Mouse (Mus musculus) left cerebral cortex, adult 11 months (tissue): ENCODE data around the gene Ppbp.

Source experiments
- DNase-seq: peaks from one replicate; pipeline ENCODE4 v3.0.0; 2022; ENCODE audit warnings: low spot score

Ppbp gene

GRCm38 (mm10) chr5:90768218-90768617, at the start of gene Ppbp:
Gene Ppbp, plus strand, starts transcription at chr5:90768518.
- no peak for DNase-seq

GRCm38 (mm10) chr5:90722656-90723055, 45.7 kb upstream of the Ppbp start:
- DNase-seq: no peak

GRCm38 (mm10) chr5:90728254-90728653, 40.1 kb upstream of the Ppbp start:
- no peak for DNase-seq

GRCm38 (mm10) chr5:90731480-90731879, 36.8 kb upstream of the Ppbp start:
- no peak for DNase-seq

GRCm38 (mm10) chr5:90742029-90742428, 26.3 kb upstream of the Ppbp start:
- DNase-seq: no peak

GRCm38 (mm10) chr5:90753934-90754333, 14.4 kb upstream of the Ppbp start:
- no peak for DNase-seq

- DNase-seq: no peak
Observed at GRCm38 (mm10) chr5:90758020-90758605, 10.2 kb upstream of the Ppbp start.

- DNase-seq: no peak
Observed at GRCm38 (mm10) chr5:90759077-90760065, 8.9 kb upstream of the Ppbp start, which contains the start of gene Cxcl5. Gene Cxcl5, plus strand, starts transcription at chr5:90759360.

GRCm38 (mm10) chr5:90760303-90760702, 8.0 kb upstream of the Ppbp start:
- no peak for DNase-seq

GRCm38 (mm10) chr5:90760844-90761243, 7.5 kb upstream of the Ppbp start:
- no peak for DNase-seq

GRCm38 (mm10) chr5:90761834-90762233, 6.5 kb upstream of the Ppbp start:
- no peak for DNase-seq

GRCm38 (mm10) chr5:90763912-90764665, 4.2 kb upstream of the Ppbp start:
- DNase-seq: no peak

GRCm38 (mm10) chr5:90765821-90766606, 2.3 kb upstream of the Ppbp start:
- no peak for DNase-seq

GRCm38 (mm10) chr5:90771369-90771768, 3.1 kb downstream of the Ppbp start:
- DNase-seq: no peak

GRCm38 (mm10) chr5:90771880-90772653, 3.7 kb downstream of the Ppbp start, which contains the start of gene Pf4:
Gene Pf4, plus strand, starts transcription at chr5:90772435.
- no peak for DNase-seq

- DNase-seq: no peak
Observed at GRCm38 (mm10) chr5:90775562-90775961, 7.2 kb downstream of the Ppbp start.

GRCm38 (mm10) chr5:90777621-90778020, 9.3 kb downstream of the Ppbp start:
- DNase-seq: no peak

- no peak for DNase-seq
Observed at GRCm38 (mm10) chr5:90778856-90779255, 10.5 kb downstream of the Ppbp start.

GRCm38 (mm10) chr5:90783697-90784096, 15.4 kb downstream of the Ppbp start:
- no peak for DNase-seq

GRCm38 (mm10) chr5:90785659-90786588, 17.6 kb downstream of the Ppbp start, which contains the start of gene Cxcl3:
Gene Cxcl3, plus strand, starts transcription at chr5:90786103.
- DNase-seq: no peak
